Mouse (Mus musculus): ENCODE measurements at regions not wholly inside any gene's neighbourhood (a gene's known extent, or its start where the extent isn't known, plus 50 kb on each side); places are given as distances from the start of the nearest gene placed in this dataset.

- no peak for TF ChIP-seq MAFK (IDR thresholded peaks at IDR 0.05; ENCODE audit: insufficient read depth, low read depth, low read length)
- no peak for TF ChIP-seq ZNF384 (IDR thresholded peaks at IDR 0.05; ENCODE audit: low read depth, low read length)
- TF ChIP-seq HCFC1 (IDR thresholded peaks at IDR 0.05; ENCODE audit: borderline replicate concordance, insufficient read depth, low read length), result no peak
These were observed 204.5 kb downstream of the Arhgef10l start for GRCm38 (mm10) chr4:140461317-140461716.

All from ES-E14 (cell line).